Mouse (Mus musculus) cerebellum, postnatal 4 days (tissue): Measurements from ENCODE around the gene Mgat5b.
A peak's percentile ranks its signal among the peaks of the same experiment; 100 is the strongest.

Experiments
- DNase-seq, 2 experiments: peaks; one replicate each; pipeline ENCODE4 v3.0.0; 2022; ENCODE audit warnings: low spot score in 2 of 2, mixed read lengths in 1 of 2

The Mgat5b gene

DNA sequence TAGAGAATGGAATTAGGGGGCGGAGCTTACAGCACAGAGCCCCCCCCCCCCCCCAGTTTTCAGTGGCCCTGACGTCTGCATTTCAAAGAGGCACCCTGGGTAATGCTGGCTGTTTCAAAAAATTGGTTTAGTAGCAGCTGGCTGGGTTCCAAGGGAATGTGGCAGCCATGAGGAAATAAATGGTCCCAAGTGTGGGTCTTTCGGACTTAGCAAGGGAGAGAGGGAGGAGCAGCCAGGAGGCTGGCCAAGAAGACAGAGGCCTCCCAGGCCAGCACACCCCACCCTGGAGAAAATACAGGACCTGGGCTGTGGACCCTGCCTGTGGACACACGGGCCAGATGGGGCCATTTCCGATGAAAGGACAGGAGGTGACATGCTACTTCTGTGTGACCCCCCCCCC, 61.6 kb downstream of the Mgat5b start:
- peak in 1 of 2 experiments; percentile 38 for DNase-seq

GRCm38 (mm10) chr11:116982543-116982942, 63.9 kb downstream of the Mgat5b start:
- no peak for DNase-seq

DNA sequence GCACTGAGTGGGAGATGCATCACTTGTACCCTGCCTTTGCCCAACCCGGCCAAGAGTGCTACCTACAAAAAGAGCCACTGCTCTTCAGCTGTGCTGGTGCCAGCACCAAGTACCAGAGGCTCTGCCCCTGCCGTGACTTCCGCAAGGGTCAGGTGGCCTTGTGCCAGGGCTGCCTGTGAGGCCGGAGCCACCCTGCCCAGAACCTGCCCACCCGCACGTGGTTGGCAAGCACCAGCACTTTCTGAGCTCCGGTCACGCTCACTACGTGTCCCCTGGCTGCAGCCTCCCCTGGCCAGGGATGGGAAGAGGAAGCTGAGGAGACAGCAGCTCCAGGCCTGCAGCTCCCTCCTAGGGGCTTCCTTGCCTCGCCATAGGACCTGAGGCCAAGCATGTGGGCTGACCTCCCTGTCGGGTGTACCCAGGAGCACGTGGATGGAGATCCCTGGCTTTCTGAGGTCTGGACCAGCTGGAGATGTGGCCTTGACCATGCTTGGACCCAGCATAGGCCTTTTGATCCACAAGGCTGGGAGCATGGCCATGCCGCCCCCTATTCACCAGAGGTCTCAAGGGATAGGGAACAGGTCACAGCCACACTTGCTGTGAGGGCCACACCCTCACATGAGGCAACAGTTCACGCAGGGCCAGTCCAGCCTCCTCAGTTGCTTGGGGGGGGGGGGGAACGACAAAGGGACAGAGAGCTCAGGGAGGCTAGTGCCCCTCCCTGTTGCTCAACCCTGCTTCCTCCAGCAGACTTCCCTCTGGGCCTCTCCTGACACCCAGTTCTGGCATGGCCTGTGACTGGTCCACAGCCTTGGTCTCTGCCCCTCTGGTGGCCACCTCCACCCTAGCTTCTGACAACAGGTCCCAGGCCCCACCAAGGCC, 67.1 kb downstream of the Mgat5b start:
- DNase-seq = no peak

DNA sequence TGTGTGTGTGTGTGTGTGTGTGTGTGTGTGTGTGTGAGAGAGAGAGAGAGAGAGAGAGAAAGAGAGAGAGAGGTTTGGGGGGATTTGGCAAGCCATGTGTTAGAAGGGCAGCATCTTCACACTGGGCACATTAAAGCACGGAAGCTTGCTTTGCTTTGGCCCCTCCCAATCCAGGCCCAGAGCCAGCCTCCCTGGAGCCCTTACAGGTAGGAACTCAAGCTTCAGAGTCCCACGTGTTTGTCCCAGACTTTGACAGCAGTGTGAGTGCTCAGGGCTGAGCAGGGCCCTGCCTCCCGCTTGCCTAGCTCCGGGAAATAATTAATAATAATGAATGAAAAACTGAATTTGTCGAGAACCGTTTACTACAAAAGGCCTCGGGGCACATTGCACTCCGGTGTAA, 69.5 kb downstream of the Mgat5b start:
- DNase-seq = peak in 1 of 2 experiments; percentile 55

DNA sequence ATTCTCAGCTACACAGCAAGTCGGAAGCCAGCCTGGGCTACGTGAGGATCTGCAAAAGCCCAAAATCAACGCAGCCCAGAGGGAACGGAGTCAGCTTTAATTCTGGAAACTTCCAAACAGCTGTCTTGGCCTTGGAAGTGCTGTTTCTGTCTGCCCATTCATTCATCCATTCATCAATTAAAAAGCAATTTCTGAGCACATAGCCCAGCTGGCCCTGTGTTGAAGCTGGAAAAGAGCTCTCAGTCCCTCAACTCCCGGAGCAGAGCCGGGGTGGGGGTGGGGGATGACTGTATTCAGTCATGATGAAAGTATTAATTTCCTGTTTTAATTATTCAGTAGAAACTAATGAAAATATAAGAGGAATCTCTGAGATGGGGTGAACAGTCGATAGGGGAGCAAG, 71.6 kb downstream of the Mgat5b start:
- no peak for DNase-seq

DNA sequence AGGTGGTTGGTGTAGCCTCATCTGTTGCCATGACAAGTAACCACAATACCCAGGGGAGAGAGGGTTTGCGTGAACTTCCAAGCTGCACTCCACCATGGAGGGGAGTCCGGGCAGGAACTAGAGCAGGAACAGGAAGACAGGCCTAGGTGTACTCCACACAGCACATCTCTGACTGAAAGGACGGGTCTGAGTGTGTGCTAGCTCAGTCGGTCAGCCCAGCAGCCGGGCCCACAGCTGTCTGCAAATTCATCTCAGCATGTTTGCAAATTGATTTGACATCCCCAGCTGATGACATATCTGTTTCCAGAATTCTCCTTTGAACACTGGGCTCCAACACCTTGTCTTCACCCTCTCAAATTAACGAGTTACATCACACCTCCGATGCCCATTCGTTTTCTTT, 72.7 kb downstream of the Mgat5b start:
- peak in 1 of 2 experiments; percentile 39 for DNase-seq

DNA sequence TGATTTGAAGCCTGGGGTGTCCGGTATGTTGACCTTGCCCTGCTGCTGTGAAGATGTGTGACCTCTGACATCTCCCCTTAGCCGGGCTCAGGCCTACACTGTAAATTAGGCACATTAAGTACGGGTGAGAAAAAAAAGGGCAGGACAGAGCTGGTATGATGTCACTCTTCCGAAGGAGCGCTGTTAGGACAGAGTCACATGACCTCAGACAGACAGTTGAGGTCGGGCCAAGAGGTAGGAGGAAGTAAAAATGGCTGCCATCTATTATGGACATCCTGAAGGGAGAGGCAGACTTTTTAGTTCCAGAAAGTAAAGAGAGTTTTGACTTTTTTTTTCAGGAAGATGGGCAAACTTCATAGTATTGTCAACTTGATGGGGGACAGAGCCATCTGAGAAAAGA, 73.3 kb downstream of the Mgat5b start:
- no peak for DNase-seq

- peak in 1 of 2 experiments; percentile 65 for DNase-seq
Observed at GRCm38 (mm10) chr11:116994095-116994582, 75.5 kb downstream of the Mgat5b start.

DNA sequence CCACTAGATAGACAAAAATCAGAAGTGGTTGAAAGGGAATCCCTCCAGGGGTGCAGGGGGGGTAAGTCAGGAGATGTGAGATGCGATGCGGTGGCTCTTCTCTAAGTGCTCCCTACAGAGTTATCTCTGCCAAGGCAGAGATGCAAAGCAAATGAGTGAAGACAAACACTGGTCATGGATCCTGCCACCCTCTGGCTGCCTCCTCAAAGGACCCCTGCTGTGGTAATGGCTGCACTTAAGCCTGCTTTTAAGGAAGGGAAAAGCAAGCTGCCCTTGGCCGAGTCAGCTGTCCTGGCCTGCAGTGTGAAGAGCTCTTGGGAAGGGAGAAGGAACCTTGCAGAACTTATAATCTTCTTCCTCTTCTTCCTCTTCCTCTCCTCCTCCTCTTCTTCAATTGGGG, 78.3 kb downstream of the Mgat5b start:
- no peak for DNase-seq

GRCm38 (mm10) chr11:116998935-116999334, 80.3 kb downstream of the Mgat5b start:
- no peak for DNase-seq

GRCm38 (mm10) chr11:117000219-117000618, 81.6 kb downstream of the Mgat5b start:
- DNase-seq = no peak

DNA sequence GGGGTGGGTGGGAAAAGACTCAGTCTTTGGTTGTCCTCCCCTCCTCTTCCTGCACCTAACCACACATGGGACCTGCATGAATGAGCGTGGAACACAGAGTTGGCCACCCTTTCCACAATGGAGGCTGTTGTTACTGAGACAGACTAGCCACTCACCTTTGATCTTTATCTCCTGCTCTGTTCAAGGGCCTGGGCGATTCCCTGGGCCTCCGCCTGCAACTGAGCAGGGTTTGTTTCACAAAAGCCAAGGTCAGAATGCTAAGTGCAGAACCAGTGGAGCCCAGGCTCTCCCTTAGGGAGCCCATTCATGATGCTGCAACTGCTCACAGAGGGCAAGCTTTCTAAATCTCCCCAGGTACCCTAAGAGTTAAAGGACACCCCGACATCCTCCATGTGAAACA, 83.1 kb downstream of the Mgat5b start:
- no peak for DNase-seq

DNA sequence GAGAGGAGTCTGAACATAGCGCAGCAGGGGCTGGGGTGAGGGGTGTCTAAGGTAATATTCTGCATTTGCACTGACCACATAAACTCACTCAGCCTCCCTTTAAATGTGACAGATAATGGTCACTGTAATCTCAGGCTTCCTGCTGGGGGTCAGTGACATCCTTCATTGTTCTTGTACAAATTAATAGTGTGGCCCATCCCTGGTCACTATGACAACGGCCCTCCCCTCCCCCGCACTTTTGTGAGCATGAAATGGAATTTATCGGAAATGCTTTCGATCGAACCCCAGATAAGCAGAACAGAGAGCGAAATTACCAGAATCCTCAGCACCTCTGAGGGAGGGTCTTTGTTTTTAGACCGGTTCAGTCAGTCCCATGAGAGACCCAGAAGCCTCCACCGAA, 84.8 kb downstream of the Mgat5b start:
- DNase-seq = no peak

DNA sequence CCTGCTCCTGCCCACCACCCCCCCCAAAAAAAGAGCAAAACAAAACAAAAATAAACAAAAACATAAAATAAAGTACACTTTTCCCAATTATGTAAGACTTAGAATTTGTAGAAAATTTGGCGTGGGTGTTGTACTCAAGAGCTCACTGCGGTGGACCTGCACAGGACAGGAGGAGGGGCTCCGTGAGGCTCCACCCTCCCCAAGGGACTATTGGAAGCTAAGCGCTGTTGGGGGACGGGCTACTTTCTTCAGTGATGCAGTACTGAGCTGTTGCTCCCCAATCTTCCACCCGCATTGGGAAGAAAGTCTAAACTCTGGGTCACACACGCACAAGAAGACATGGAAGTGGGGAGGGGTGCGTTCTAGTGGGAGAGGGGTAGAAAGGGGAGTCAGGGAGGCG, 85.6 kb downstream of the Mgat5b start:
- no peak for DNase-seq

- no peak for DNase-seq
Observed at GRCm38 (mm10) chr11:117017462-117017861, 98.8 kb downstream of the Mgat5b start.

GRCm38 (mm10) chr11:117018410-117018809, 99.7 kb downstream of the Mgat5b start:
- peak; percentile 52 to 87 for DNase-seq

DNA sequence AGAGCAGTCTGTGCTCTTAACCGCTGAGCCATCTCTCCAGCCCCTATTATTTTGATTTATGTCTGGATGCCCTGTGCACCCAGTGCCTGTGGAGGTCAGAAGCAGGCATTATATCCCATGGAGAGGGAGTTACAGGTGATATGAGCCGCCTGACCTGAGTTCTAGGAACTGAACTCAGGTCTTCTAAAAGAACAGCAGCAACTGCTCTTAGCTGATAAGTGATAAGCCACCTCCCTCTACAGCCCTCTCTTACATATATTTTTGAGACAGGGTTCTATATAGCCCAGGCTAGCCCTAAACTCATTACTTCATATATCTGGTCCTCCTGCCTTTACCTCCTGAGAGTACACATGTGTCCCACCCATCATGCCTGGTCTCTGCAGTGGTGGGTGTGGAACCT, 102.4 kb downstream of the Mgat5b start:
- no peak for DNase-seq

GRCm38 (mm10) chr11:117023537-117023936, 104.9 kb downstream of the Mgat5b start:
- no peak for DNase-seq

DNA sequence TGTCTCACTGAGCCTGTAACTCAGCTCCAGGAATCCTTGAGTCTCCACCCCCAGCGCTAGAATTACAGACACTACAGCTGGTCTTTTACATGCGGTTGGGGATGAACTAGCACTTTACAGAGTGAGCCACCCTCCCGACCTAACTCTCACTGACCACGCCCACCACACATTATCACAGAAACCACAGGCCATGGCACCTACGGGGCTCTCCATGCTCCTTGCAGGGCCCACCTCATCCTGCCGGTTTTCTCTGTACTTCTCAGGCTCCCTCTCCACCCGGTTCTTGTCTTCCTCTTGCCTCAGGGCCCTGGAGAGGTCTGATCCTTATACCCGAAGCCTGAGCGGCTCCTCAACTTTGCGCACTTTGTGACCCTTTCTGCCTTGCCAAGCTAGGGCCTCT, 109.0 kb downstream of the Mgat5b start:
- no peak for DNase-seq

GRCm38 (mm10) chr11:117028861-117029568, 110.4 kb downstream of the Mgat5b start:
- DNase-seq = no peak

DNA sequence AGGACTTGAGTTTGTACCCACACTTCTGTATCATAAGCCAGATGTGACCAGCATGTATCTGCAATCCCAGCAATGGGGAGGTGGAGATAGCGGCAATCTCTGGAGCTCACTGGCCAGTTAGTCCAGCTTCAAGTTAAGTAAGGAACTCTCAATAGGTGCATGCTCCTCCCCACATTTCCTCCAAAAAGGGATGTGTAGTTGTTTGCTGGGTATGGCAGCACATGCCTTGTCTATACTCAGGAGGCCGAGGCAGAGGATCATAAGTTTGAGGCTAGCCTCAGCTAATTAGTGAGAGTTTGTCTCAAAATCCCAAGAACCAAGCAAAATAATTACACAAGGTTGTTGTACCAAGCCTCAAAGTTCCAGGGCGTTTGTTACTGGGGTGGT, 110.9 kb downstream of the Mgat5b start:
- no peak for DNase-seq

DNA sequence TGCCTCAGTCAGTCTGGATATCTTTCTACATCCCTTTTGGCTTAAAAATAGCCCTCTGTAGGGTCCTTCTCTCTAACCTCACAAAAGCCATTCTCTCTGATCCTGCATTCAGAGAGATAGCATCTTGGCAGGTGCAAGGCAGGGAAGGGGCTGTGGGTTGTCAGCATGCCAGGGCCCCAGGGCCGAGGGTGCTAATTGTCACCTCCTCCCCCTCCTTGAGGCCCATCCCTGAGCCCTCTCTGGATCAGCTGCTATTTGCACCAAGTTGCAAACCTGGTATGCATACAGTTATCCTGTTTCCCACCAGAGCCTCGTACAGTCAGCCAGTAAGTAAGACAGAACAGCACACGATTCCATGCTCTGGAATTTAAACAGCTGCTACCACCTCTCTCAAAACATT, 111.4 kb downstream of the Mgat5b start:
- no peak for DNase-seq
